Mouse (Mus musculus): ENCODE data around the gene C2cd5.
"Not testable (repeated sequence)": the region's sequence is repeated elsewhere in the genome, so short reads cannot be mapped to it uniquely, and the experiment has no call there.

Gene C2cd5

GRCm38 (mm10) chr6:143021756-143022155 is 78.2 kb downstream of the C2cd5 start:
- intact Hi-C loops (cut with DNase I), result no loop called here

GRCm38 (mm10) chr6:143020647-143021046 is 79.3 kb downstream of the C2cd5 start:
- intact Hi-C loops (cut with DNase I), result no loop called here

- intact Hi-C loops (cut with DNase I), result no loop called here
Observed at GRCm38 (mm10) chr6:143020146-143020545, 79.8 kb downstream of the C2cd5 start.

- intact Hi-C loops (cut with DNase I), result no loop called here
Observed at GRCm38 (mm10) chr6:143012513-143013215, 87.3 kb downstream of the C2cd5 start.

- intact Hi-C loops (cut with DNase I), result no loop called here
Observed at GRCm38 (mm10) chr6:143008865-143009264, 91.1 kb downstream of the C2cd5 start.

GRCm38 (mm10) chr6:143005209-143005608 is 94.7 kb downstream of the C2cd5 start:
- intact Hi-C loops (cut with DNase I), result not testable (repeated sequence)

GRCm38 (mm10) chr6:143004801-143005200 is 95.1 kb downstream of the C2cd5 start:
- intact Hi-C loops (cut with DNase I), result no loop called here

- intact Hi-C loops (cut with DNase I), result no loop called here
Observed at GRCm38 (mm10) chr6:142998221-142998999, 101.5 kb downstream of the C2cd5 start.

GRCm38 (mm10) chr6:142996887-142997286 is 103.1 kb downstream of the C2cd5 start:
- intact Hi-C loops (cut with DNase I), result no loop called here

GRCm38 (mm10) chr6:142995567-142995966 is 104.4 kb downstream of the C2cd5 start:
- intact Hi-C loops (cut with DNase I), result no loop called here

GRCm38 (mm10) chr6:142994821-142995220 is 105.1 kb downstream of the C2cd5 start:
- intact Hi-C loops (cut with DNase I), result no loop called here

- intact Hi-C loops (cut with DNase I), result no loop called here
Observed at GRCm38 (mm10) chr6:142993705-142994698, 105.9 kb downstream of the C2cd5 start.

GRCm38 (mm10) chr6:142992971-142993370 is 107.0 kb downstream of the C2cd5 start:
- intact Hi-C loops (cut with DNase I), result no loop called here

- intact Hi-C loops (cut with DNase I), result no loop called here
Observed at GRCm38 (mm10) chr6:142992099-142992498, 107.8 kb downstream of the C2cd5 start.

- intact Hi-C loops (cut with DNase I), result no loop called here
Observed at GRCm38 (mm10) chr6:142991391-142992059, 108.4 kb downstream of the C2cd5 start.

- intact Hi-C loops (cut with DNase I), result no loop called here
Observed at GRCm38 (mm10) chr6:142990516-142990915, 109.4 kb downstream of the C2cd5 start.

- intact Hi-C loops (cut with DNase I), result no loop called here
Observed at GRCm38 (mm10) chr6:142989495-142989894, 110.4 kb downstream of the C2cd5 start.

- intact Hi-C loops (cut with DNase I), result no loop called here
Observed at GRCm38 (mm10) chr6:142988753-142989152, 111.2 kb downstream of the C2cd5 start.

- intact Hi-C loops (cut with DNase I), result no loop called here
Observed at GRCm38 (mm10) chr6:142988231-142988630, 111.7 kb downstream of the C2cd5 start.

GRCm38 (mm10) chr6:142987616-142988015 is 112.3 kb downstream of the C2cd5 start:
- intact Hi-C loops (cut with DNase I), result no loop called here

- intact Hi-C loops (cut with DNase I), result not testable (repeated sequence)
Observed at GRCm38 (mm10) chr6:142986706-142987105, 113.2 kb downstream of the C2cd5 start.

All from adrenal gland (tissue).